22 mouse cellular contexts compared by ENCODE assay signal in genomic region chr6:51578415-51578814, GRCm38 (mm10). TPM values are rescaled to one million over a fixed set of nuclear protein-coding genes. Genes with fewer than 3 reads are reported as not detected.
DNase-seq lines count a peak whose midpoint lies in the region; ATAC-seq lines count a peak whose summit lies in the region.
"Had no signal": no experiment of that assay in that cellular context is flagged by ENCODE, and none has a peak within 500 bp of the region (broad histone marks: within the 10 kb centered on the region; RNA-seq: fewer than 3 reads in every experiment).

No protein-coding gene starts in this region.

- DNase-seq in hindbrain, embryonic 11.5 days (ENCODE audit: low spot score), result no peak
- DNase-seq in liver, result no peak
- no peak for DNase-seq in midbrain, embryonic 10.5 days (ENCODE audit: low spot score)
- DNase-seq: adrenal gland, adult 8-10 months; adrenal gland, postnatal 14 days; adrenal gland, postnatal 36 days; B cell, adult 2 months; cerebellum, adult 11-12 months; cerebellum, adult 2 months; cerebellum, adult 9-10 months had no signal

- ATAC-seq in hindbrain, embryonic 13.5 days (ENCODE audit: low FRiP score), result no peak
- ATAC-seq in hindbrain, embryonic 11.5 days (ENCODE audit: low FRiP score), result no peak
- ATAC-seq in liver, embryonic 16.5 days (ENCODE audit: low read depth), result 0 out of 2 replicates have a peak, but pooled peaks have one; percentile 19
- ATAC-seq in midbrain, embryonic 12.5 days (ENCODE audit: low FRiP score, low read depth), result no peak
- ATAC-seq: activated CD4-positive, CD25-positive, alpha-beta regulatory T cell, adult 4 months; CD4-positive, CD25-positive, alpha-beta regulatory T cell, adult 4 months; forebrain, embryonic 13.5 days; forebrain, embryonic 15.5 days; Patski had no signal

- no peak overlapping the region for H3K4me3 ChIP-seq in hindbrain, embryonic 13.5 days
- H3K4me3 ChIP-seq in hindbrain, embryonic 11.5 days (ENCODE audit: low read depth, low read length), result no peak overlapping the region
- H3K4me3 ChIP-seq in liver, embryonic 16.5 days (ENCODE audit: low read depth, low read length), result no peak overlapping the region
- H3K4me3 ChIP-seq in midbrain, embryonic 12.5 days, result no peak overlapping the region
- no peak overlapping the region for H3K4me3 ChIP-seq in midbrain, embryonic 10.5 days
- H3K4me3 ChIP-seq: embryonic facial prominence, embryonic 10.5 days; embryonic facial prominence, embryonic 12.5 days; forebrain, embryonic 13.5 days; forebrain, embryonic 15.5 days had no signal

- no peaks in the 10 kb centered on the region for H3K9me3 ChIP-seq in hindbrain, embryonic 13.5 days
- no peaks in the 10 kb centered on the region for H3K9me3 ChIP-seq in hindbrain, embryonic 11.5 days (ENCODE audit: control insufficient read depth, low read length)
- H3K9me3 ChIP-seq in liver, embryonic 16.5 days (replicated peaks; ENCODE audit: control insufficient read depth, low read length), result no peaks in the 10 kb centered on the region
- H3K9me3 ChIP-seq in midbrain, embryonic 12.5 days, result no peaks in the 10 kb centered on the region
- no peaks in the 10 kb centered on the region for H3K9me3 ChIP-seq in midbrain, embryonic 10.5 days (replicated peaks)
- H3K9me3 ChIP-seq: embryonic facial prominence, embryonic 10.5 days; embryonic facial prominence, embryonic 12.5 days; forebrain, embryonic 13.5 days; forebrain, embryonic 15.5 days; G1E had no signal

- WGBS in hindbrain, embryonic 13.5 days, result 86% methylated on average over 4 of the region's 4 CpGs
- 86% methylated on average over 4 of the region's 4 CpGs for WGBS in hindbrain, embryonic 11.5 days
- WGBS in liver, embryonic 16.5 days (ENCODE audit: insufficient replicate concordance), result 63% methylated on average over 4 of the region's 4 CpGs
- 82% methylated on average over 4 of the region's 4 CpGs for WGBS in midbrain, embryonic 12.5 days
- 92% methylated on average over 4 of the region's 4 CpGs for WGBS in midbrain, embryonic 10.5 days

- H3K9ac ChIP-seq in hindbrain, embryonic 13.5 days, result peak overlapping the region; percentile 29; the same call in 1 of the 2 replicates
- H3K9ac ChIP-seq in hindbrain, embryonic 11.5 days (ENCODE audit: low read depth, low read length), result no peak overlapping the region
- no peak overlapping the region for H3K9ac ChIP-seq in liver, embryonic 16.5 days (ENCODE audit: low read depth, low read length)
- H3K9ac ChIP-seq in midbrain, embryonic 12.5 days (replicated peaks), result 0 out of 2 replicates have a peak overlapping the region, but pooled peaks have one; percentile 20
- H3K9ac ChIP-seq: embryonic facial prominence, embryonic 12.5 days; forebrain, embryonic 13.5 days; forebrain, embryonic 15.5 days had no signal

- peaks cover 25% of the 10 kb centered on the region for H3K4me1 ChIP-seq in hindbrain, embryonic 13.5 days (replicated peaks)
- no peaks in the 10 kb centered on the region; the same call in 1 of the 2 replicates for H3K4me1 ChIP-seq in hindbrain, embryonic 11.5 days (replicated peaks; ENCODE audit: control insufficient read depth, insufficient read depth, low read length)
- H3K4me1 ChIP-seq in liver, embryonic 16.5 days (ENCODE audit: control insufficient read depth, low read depth, low read length), result no peaks in the 10 kb centered on the region; the same call in 1 of the 2 replicates
- no peaks in the 10 kb centered on the region; the same call in 1 of the 2 replicates for H3K4me1 ChIP-seq in midbrain, embryonic 12.5 days
- peaks cover 16% of the 10 kb centered on the region; the same call in 1 of the 2 replicates for H3K4me1 ChIP-seq in midbrain, embryonic 10.5 days
- H3K4me1 ChIP-seq: forebrain, embryonic 15.5 days had no signal

- no peaks in the 10 kb centered on the region for H3K36me3 ChIP-seq in hindbrain, embryonic 13.5 days
- H3K36me3 ChIP-seq in hindbrain, embryonic 11.5 days (ENCODE audit: control insufficient read depth, insufficient read depth, low read length), result no peaks in the 10 kb centered on the region
- H3K36me3 ChIP-seq in liver, embryonic 16.5 days (ENCODE audit: control insufficient read depth, insufficient read depth), result no peaks in the 10 kb centered on the region
- peaks cover 4% of the 10 kb centered on the region; the same call in 1 of the 2 replicates for H3K36me3 ChIP-seq in midbrain, embryonic 12.5 days
- peaks cover 20% of the 10 kb centered on the region for H3K36me3 ChIP-seq in midbrain, embryonic 10.5 days
- H3K36me3 ChIP-seq: embryonic facial prominence, embryonic 12.5 days; forebrain, embryonic 15.5 days; G1E had no signal

- no peaks in the 10 kb centered on the region for H3K27me3 ChIP-seq in hindbrain, embryonic 13.5 days
- no peaks in the 10 kb centered on the region for H3K27me3 ChIP-seq in hindbrain, embryonic 11.5 days (ENCODE audit: control insufficient read depth, insufficient read depth, low read length)
- no peaks in the 10 kb centered on the region for H3K27me3 ChIP-seq in liver, embryonic 16.5 days (ENCODE audit: control insufficient read depth, insufficient read depth, low read depth, low read length)
- H3K27me3 ChIP-seq in midbrain, embryonic 12.5 days, result no peaks in the 10 kb centered on the region
- no peaks in the 10 kb centered on the region for H3K27me3 ChIP-seq in midbrain, embryonic 10.5 days (ENCODE audit: low read depth, poor library complexity, severe bottlenecking)
- H3K27me3 ChIP-seq: CH12.LX; embryonic facial prominence, embryonic 12.5 days; forebrain, embryonic 13.5 days; forebrain, embryonic 15.5 days; Patski had no signal

- no peak overlapping the region for H3K27ac ChIP-seq in hindbrain, embryonic 13.5 days
- no peak overlapping the region for H3K27ac ChIP-seq in hindbrain, embryonic 11.5 days (ENCODE audit: low read depth, low read length)
- no peak overlapping the region for H3K27ac ChIP-seq in liver, embryonic 16.5 days (ENCODE audit: low read length)
- no peak overlapping the region for H3K27ac ChIP-seq in midbrain, embryonic 12.5 days (replicated peaks)
- no peak overlapping the region for H3K27ac ChIP-seq in midbrain, embryonic 10.5 days (replicated peaks)
- H3K27ac ChIP-seq: embryonic facial prominence, embryonic 10.5 days; embryonic facial prominence, embryonic 12.5 days; forebrain, embryonic 13.5 days; forebrain, embryonic 15.5 days had no signal

- H3K4me2 ChIP-seq in hindbrain, embryonic 13.5 days, result no peak overlapping the region
- no peak overlapping the region for H3K4me2 ChIP-seq in hindbrain, embryonic 11.5 days (replicated peaks; ENCODE audit: low read depth, low read length)
- no peak overlapping the region for H3K4me2 ChIP-seq in liver, embryonic 16.5 days (ENCODE audit: low read depth, low read length)
- no peak overlapping the region for H3K4me2 ChIP-seq in midbrain, embryonic 12.5 days (replicated peaks)
- H3K4me2 ChIP-seq: embryonic facial prominence, embryonic 12.5 days; forebrain, embryonic 13.5 days; forebrain, embryonic 15.5 days had no signal

RNA-seq across cellular contexts. Expression of gene Snx10, which starts 54.7 kb away (rescaled TPM):
- polyA plus RNA-seq in hindbrain, embryonic 13.5 days (2015; fragmentation: Nextera tagmentation; extraction: Ambion mirVana), result 47.9 and 51.3 TPM in 2 replicates
- 45.3 and 47.6 TPM in 2 replicates for polyA plus RNA-seq in hindbrain, embryonic 11.5 days (2014; fragmentation: Nextera tagmentation; extraction: Ambion mirVana)
- polyA plus RNA-seq in liver, embryonic 16.5 days (2015; fragmentation: Nextera tagmentation; extraction: Ambion mirVana), result 8.8 TPM in 2 replicates
- polyA plus RNA-seq in midbrain, embryonic 12.5 days (2016; fragmentation: Nextera tagmentation; extraction: Ambion mirVana), result 41.9 and 51.1 TPM in 2 replicates
- 37.0 and 40.9 TPM in 2 replicates for polyA plus RNA-seq in midbrain, embryonic 10.5 days (2016; fragmentation: Nextera tagmentation; extraction: Ambion mirVana)
- polyA plus RNA-seq: G1E had no signal

Comparison
In these comparisons a context has a peak if more than half of its experiments do, and no peak if none do; other contexts are left out.
1. H3K9ac ChIP-seq: peak in hindbrain, embryonic 13.5 days (single experiment) and midbrain, embryonic 12.5 days (single experiment); none in hindbrain, embryonic 11.5 days (single experiment) and liver, embryonic 16.5 days (single experiment).